Mouse (Mus musculus) common myeloid progenitor, adult 5-6 weeks (primary cell): Measurements from ENCODE around the gene Gmds. TPM values are rescaled to one million over a fixed set of nuclear protein-coding genes. Genes with fewer than 3 reads are reported as not detected.

Experiments used
- ATAC-seq: replicated peaks from 2 replicates; pipeline ENCODE4 v1.8.0; 2016; ENCODE audit warnings: low read depth, mild to moderate bottlenecking, moderate TSS enrichment, inconsistent platforms; ENCODE audit not compliant: poor library complexity, severe bottlenecking
- total RNA-seq: library from RNA; stranded (forward); fragments of 200-1000, 187-1606 nt; gene quantifications from 2 replicates; pipeline ENCODE4 v1.2.3, GENCODE M21; 2017

Gene Gmds
- total RNA-seq, 1 experiment from 2014 or later = 26.3 TPM

DNA sequence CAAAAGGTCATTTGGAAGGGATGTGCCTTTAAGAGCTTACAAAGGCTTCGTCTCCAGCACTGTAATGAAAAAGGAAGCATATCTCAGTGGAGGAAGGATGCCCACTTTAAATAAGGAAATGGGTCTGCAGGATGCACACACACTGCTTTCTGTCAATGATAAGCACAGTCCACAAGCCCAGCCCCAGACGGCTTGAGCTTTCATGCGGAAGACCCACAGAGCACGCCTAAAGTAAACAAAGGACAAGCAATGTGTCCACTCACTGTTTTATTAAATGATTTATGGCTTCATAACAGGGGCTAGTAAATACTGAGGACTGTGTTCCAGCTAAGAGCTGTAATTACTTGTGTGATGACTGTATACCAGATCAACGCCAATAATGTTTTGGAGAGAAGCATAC lies 169.4 kb downstream of the Gmds start:
- peak; percentile 98 for ATAC-seq

DNA sequence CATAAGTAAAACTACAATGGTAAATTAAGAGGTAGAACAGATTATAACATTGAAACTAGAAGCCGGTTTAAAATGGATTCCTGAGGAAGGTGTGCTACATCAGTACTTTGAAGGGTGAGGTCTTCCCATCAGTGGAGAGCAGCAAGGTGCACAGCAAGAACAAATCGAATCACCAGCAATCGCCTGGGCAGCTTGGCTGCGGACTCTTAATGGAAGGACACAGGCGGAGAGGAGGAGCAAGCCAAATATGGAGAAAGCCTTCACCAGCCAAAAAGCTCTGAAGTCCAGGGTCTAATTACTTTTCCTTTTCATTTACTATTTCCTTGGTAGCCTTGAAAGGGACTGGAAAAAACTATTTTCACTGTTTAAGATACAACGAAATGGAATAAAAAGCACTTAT lies 170.7 kb downstream of the Gmds start:
- ATAC-seq = no peak

DNA sequence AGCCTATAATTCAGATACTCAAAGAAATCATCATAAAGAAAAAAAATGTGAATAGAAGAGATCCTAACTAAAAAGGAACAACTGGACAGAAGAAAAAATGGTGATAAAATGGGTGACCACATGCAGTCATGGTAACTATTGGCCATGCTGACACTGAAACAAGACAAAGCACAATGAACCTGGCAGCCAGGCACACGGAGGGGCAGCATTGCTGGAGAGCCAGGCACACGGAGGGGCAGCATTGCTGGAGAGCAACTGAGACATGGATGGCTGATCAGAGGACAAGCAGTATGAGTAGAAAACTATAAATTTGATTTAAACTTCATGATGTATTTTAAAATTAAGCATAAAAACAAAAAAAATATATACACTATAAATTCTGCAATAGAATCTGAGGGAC lies 173.0 kb downstream of the Gmds start:
- no peak for ATAC-seq

DNA sequence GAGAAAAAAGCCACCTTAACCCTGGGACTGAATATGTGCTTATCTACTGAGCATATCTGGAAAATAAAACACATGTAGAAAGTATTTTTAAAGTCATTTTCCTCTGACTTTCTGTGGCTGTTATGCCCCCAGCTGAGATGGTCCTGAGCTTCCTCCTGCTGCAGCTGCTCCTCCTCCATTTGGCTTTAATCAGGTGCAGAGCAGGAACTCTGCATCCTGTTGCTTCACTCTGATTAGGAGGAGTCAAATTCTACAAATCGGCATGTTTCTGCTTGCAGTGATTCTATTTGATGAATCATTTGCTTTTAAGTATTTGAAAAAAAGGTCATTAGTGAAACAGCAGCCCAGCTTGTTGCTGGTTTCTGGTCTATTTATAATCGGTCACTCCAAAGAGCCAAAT lies 177.0 kb downstream of the Gmds start:
- ATAC-seq = peak; percentile 60; the same call in 1 of the 2 replicates

DNA sequence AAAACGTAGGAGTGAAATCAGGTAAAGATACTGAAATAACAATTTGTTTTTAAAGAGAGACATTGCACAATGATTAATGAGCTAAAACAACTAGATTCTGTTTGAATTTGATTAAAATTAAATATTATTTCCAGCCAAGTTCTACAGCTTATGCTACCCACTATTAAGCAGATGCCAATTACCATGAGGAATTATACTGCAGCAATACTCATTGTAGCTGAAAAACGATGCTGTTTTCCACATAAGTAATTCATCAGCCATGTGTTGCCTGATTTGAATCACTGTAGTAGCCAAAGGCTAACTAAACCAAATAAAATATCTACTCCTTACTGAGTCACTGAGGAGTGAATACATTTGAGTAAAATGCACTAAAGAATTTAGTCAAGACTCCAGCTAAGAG lies 180.3 kb downstream of the Gmds start:
- no peak for ATAC-seq

DNA sequence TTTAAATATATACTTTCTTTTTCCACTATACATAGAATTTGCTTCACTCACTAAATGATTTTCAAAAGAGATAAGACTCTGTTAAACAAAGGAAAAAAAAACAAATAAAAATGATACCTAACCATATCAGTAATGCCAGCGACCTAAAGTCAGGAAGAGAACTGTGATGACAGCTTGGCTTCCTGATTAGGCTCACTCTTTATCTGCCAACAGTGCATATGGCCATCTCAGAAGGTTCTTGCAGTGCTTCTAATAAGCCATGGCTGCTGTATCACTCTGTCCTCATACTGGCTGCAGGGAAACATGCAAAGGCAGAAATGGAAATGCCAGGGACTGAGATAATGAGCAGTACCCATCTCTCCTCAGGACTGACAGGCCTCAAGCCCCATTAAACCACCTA lies 192.6 kb downstream of the Gmds start:
- ATAC-seq = peak; percentile 69

DNA sequence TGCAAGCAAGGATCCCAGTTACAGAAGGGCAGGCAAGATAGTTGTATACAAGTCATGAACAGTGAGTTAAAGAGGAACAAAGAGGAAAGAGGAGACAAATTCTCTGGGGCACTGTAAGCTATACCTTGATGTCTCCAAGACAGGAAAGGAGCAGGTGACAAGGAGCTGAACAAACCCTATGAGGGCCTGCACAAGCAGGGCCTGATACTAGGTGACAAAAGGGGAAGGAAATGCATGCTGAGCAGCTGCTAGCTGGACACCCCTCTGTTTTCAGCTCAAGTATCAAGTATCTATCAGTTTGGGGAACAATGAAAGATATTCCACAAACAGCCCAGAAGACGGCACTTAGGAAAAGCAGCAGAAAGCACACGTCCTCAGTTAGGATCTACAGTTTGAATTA lies 193.4 kb downstream of the Gmds start:
- 0 out of 2 replicates have a peak, but pooled peaks have one; percentile 25 for ATAC-seq

DNA sequence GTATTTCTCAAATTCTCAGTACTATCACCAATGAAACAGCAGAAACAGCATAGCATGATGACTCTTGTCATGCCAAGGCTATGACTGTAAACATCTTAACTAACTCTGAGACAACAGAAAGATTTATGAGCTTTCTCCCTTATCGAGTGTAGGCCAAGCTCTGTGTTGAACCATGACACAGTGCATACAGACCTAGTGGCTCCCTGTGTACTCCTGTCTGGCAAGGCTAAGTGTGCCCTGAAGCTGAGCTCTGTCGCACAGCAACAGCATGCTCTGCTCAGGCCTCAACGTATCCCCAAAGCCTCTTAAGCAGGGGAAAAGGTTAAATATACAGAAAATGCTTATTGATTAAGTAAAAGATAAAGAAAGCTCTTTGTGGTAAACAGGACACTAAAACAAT lies 194.9 kb downstream of the Gmds start:
- no peak for ATAC-seq

DNA sequence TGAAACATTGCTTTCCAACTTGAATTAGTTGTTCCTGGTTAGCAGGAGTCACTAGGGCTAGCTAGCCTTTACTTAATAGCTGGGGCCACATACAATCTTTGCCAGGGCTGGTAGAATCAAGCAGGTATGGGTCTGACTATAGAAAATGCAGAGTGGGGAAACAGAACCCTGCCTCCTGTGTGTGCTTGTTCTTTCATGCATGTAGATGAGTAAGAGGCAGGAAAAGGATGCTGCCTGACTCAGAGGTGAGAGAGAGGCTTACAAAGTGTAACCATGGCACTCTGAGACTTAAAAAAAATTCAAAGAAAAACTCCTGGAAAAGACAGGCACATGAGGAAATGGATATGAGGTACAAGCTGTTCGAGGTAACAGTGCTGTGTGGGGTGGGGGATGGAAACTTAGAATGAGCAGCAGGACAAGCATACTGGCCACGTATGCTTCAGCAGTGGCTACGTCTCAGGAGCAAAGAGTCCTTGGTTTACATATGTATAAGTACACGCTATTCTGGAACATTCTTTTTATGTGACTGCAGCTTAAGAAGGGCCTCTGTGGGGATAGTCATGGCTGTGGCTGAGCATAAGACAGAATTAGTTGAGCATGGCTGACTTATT lies 203.8 kb downstream of the Gmds start:
- ATAC-seq = no peak

DNA sequence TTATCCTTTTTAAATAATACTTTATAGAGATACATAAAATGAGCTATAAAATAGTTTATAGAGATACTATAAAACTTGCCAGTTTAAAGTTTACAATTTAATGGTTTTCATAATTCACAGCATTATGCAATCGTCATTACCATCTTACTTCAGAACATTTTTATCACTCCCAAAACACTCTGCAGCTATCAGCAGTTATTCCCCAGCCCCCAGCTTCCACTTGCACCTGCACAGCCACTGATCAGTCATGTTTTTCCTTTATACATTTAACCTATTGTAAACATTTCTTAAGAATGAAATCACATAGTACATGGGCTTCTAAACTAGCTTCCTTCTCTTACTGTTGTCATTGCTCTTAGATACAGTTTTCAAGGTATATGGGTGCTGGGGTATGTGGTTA lies 208.6 kb downstream of the Gmds start:
- no peak for ATAC-seq

DNA sequence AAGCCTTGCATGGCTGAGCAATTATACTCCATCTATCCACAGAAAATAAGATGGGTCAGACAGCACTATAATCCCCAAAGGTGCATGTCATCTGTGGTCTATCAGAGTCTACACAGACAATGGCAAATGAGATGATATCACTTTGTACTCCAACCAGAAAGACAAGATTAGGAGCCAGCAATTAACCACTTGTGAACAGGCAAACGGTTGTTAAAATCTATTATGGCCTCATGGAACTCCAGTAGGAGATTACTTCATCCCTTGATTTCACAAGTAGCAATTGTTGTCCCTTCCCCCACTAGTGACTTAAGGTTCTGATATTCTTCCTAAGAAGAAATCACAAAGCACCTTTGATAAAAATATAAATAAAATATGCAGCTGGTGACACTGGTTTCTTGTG lies 220.2 kb downstream of the Gmds start:
- ATAC-seq = no peak

DNA sequence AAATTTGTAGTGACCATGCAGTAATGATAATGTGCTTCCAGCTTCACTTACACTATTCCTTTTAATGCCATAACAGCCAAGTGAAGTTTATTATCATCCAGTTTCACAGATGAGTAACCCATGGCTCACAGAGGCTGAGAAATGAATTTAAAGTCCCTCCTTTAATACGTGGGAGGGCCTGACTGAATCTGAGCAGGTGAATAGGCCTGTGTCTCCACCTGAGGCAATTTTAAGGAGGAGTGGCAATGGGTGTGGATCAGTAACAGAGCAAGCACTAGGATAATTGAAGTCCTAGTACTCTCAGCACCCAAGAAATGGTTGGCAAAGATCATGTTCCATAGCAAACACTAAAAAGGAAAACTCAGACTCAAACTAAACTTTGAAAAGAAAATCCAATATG lies 223.1 kb downstream of the Gmds start:
- ATAC-seq = no peak

DNA sequence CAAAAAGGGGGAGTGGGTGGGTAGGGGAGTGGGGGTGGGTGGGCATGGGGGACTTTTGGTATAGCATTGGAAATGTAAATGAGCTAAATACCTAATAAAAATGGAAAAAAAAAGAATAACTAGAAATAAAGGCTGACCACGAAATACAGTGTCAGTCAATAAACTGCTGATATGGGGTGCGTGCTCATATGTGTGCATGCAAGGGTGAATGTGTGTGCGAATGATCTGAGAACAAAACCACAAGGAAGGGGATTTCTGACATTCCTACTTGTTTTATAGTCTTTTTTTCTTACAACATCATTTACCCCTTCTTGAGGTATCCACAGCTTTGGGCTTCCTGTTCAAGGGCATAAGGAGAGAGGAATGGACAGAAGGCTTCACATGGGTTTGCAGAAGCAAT lies 224.7 kb downstream of the Gmds start:
- no peak for ATAC-seq

DNA sequence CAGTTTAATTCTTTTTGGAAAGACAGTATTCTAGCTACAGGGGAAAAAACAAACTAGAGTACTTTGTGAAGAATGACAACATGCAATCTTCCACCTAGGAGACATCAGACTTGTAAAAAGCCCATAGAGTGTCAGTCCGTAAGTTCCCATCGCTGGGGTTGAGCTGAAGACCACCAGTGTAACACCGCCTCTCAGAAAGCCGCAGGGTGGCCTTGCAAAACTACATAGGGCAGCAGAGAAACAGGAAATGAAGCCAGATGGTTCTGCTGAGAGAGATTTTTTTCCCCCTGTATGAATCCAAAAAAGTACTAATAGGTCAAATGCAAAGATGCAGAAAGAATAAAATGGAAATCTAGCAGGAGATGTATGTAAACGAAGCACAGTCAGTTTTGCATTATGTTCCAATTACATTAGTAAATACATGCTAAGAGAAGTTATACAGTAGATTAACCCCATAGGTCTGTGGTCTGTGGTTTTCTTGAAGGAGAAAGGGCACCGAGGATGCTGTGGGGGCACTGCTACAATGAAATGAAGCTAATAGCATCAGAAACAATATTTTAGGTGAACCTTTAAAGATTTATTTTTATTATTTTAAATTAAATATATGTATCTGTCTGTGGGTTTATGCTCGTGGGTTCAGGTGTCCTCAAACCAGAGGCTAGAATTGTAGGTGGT lies 250.1 kb downstream of the Gmds start:
- peak; percentile 76 for ATAC-seq

DNA sequence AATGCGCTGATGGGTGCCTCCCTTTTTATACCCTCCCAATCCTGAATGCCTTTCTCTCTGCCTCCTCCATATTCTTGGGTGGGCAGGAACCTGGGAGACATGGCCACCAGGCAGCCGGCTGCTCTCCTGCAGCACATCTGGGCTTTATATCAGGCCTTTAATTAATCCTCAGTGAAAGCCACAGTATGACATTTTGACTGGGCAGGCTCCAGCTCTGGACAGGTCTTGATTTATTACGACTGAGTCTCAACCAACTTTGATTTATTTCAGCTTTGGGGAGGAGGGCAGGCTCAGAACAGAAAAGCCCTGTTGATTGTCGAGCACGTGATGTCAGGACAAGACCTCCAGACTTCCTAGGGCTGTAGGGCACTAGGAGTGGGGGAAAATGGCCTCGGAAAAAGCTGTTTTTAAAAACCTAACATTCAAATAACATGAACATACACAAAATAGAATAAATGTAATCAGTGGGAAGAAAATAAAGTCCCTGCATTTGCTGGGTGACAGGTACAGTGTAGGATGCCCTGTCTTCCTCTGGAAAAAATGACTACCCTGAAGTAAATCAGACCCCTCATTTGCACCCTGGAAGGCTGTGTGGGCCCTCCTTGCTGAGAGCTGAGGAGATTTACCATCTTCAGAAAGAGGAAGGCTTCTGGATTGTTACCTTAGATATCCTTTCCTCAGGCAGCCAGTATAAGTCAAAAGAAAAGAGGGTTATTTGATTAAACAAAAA lies 257.9 kb downstream of the Gmds start:
- no peak for ATAC-seq

DNA sequence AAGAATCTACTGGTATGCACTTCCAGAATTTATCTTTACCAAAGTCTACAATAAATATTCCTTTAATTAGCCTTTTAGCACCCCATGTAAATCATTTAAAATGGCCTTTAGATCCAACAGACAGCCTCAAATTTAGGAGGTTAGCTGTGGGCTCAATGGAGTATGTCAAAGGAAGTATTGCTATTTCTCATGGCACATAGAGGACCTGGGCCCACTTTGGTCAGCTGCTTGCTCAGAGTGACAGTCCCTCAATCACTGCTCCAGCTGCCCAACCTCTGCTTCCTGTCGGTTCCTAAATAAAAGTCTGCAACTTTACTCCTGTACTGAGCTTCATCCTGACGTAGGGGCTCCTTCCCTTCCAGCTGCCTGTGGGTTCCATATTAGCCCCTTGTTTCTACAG lies 264.9 kb downstream of the Gmds start:
- ATAC-seq = no peak

DNA sequence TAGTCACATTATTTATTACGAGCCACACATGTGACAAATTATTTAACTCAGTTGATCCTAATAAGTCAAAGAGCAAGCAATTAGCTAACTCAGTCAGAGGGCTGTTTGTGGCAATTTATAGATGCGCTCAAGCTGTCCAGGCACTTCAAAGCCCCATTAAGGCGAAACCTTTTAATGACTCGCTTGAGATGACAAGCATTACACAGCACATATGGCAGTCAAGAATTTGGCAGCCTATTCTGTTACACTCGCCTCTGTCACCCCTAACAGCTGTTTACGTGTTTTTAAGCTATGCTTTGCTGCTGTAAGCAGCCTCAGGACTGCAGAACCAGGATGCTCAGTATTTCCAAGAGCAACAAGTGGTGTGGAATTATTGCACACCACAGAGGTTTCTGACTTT lies 283.2 kb downstream of the Gmds start:
- ATAC-seq = no peak

DNA sequence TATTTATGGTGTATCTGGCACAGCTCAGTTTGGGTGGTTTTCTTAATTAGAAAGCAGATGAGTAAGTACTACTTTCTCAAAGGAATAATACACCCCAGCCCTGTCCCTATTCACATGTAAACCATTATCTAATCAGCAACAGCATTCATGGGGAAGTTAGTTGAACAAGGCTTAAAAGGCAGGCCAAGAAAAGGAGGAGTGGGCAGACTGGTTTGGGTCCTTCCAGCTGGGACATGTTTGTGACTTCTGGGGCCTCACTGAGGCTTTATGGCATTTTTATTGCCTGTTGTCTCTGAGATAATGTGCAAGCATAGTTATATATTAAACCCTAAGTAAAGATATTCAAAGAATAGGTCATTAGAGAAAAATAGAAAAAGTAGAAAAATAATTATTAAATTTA lies 285.0 kb downstream of the Gmds start:
- no peak for ATAC-seq

DNA sequence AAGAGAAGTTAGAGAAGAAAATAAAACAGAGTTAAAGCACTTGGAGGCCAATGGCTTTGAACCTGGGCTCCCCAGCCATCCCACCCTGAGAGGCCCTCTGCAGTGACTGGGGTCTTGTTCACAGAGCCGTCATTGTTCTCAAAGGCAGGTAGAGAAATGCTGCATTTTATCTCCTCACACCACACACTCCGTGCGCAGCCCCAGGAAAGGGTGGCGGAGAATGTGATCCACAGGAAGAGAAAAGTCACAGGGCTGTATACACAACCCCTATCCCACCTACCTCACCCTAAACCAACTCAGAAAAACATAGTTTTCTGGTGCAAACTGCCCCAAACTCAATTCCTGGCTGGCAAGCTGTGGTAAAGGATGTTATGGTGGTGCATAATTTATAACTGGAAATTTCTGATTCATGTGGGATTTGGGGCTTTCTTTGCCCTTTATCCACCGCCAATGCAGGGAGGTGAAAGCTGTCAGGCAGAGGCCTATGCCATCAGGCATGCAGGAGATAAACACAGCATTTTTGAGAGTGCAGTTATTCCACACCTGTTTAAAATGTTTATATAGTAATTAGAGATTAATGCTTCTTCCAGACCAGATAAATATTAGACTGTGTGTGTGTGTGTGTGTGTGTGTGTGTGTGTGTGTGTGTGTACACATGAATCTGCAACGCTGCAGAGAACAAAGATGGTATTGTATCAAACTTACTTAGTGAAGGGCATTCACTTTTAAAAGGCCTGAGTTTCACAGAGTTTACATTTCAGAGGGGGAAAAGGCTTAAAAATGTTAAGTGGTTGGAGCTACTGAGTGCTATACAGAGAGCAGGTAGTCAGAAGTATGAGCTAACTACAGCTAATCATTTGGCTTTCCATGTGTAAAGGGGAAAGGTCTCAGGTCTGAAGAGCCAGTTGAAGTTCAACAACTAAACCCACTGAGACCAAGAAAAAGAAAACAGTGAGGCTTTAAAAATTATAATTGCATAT lies 290.3 kb downstream of the Gmds start:
- no peak for ATAC-seq

DNA sequence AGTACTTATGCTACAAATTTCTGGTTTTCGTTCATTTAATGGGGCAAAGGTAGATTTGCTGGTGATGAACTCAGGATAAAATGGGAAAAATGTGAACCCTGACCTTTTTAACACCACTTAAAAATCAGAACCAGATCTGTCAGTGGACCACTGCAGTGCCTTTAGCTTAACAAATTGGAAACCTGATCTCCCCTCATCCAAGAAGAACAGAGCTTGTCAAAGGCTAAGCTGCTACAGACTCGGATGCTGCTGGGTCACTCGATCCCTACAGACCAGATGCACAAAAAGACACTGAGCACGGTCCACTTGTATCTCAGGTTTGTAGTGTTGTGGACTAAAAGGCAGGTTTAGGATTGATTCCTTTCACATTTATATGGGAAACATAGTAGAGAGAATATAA lies 291.6 kb downstream of the Gmds start:
- no peak for ATAC-seq
